In genomic region chr8:111567571-111567970, GRCm38 (mm10) we compare ENCODE assay signal across 12 mouse cellular contexts. TPM values are rescaled to one million over a fixed set of nuclear protein-coding genes. Genes with fewer than 3 reads are reported as not detected.
A peak's percentile ranks its signal among the peaks of the same experiment; 100 is the strongest.
DNase-seq lines count a peak whose midpoint lies in the region; ATAC-seq and TF ChIP-seq lines count a peak whose summit lies in the region.
"Had no signal": no experiment of that assay in that cellular context is flagged by ENCODE, and none has a peak within 500 bp of the region (broad histone marks: within the 10 kb centered on the region; RNA-seq: fewer than 3 reads in every experiment).

No protein-coding gene starts in this region.

- 84% methylated on average over 3 of the region's 3 CpGs for WGBS in forebrain, embryonic 10.5 days
- WGBS in forebrain, postnatal 0 days: 58% methylated on average over 3 of the region's 3 CpGs
- WGBS in hindbrain, postnatal 0 days: 44% methylated on average over 3 of the region's 3 CpGs
- WGBS in hindbrain, embryonic 14.5 days: 46% methylated on average over 3 of the region's 3 CpGs

- no peaks in the 10 kb centered on the region for H3K9me3 ChIP-seq in forebrain, embryonic 10.5 days
- no peaks in the 10 kb centered on the region for H3K9me3 ChIP-seq in forebrain, postnatal 0 days (ENCODE audit: low read length)
- H3K9me3 ChIP-seq in hindbrain, postnatal 0 days (ENCODE audit: low read length): no peaks in the 10 kb centered on the region
- H3K9me3 ChIP-seq in hindbrain, embryonic 14.5 days (ENCODE audit: control insufficient read depth, low read length): no peaks in the 10 kb centered on the region
- H3K9me3 ChIP-seq: neural tube, embryonic 15.5 days had no signal

- H3K27ac ChIP-seq in forebrain, embryonic 10.5 days: 0 out of 2 replicates have a peak overlapping the region, but pooled peaks have one; percentile 17
- H3K27ac ChIP-seq in forebrain, postnatal 0 days (ENCODE audit: low read depth, low read length): no peak overlapping the region
- peak overlapping the region; percentile 60; the same call in 1 of the 2 replicates for H3K27ac ChIP-seq in hindbrain, postnatal 0 days
- H3K27ac ChIP-seq in hindbrain, embryonic 14.5 days: no peak overlapping the region
- peak overlapping the region; percentile 6 for H3K27ac ChIP-seq in cortical plate, adult 2 months (ENCODE audit: insufficient read depth, low read length)
- H3K27ac ChIP-seq: heart, adult 2 months had no signal

- H3K4me2 ChIP-seq in forebrain, postnatal 0 days (ENCODE audit: low read depth): no peak overlapping the region
- H3K4me2 ChIP-seq in hindbrain, postnatal 0 days (ENCODE audit: low read depth, low read length): no peak overlapping the region
- no peak overlapping the region for H3K4me2 ChIP-seq in hindbrain, embryonic 14.5 days (replicated peaks)
- H3K4me2 ChIP-seq: neural tube, embryonic 15.5 days had no signal

- H3K4me3 ChIP-seq in forebrain, embryonic 10.5 days: no peak overlapping the region
- H3K4me3 ChIP-seq in forebrain, postnatal 0 days (ENCODE audit: low read depth, low read length): no peak overlapping the region
- no peak overlapping the region for H3K4me3 ChIP-seq in hindbrain, postnatal 0 days (ENCODE audit: low read length)
- H3K4me3 ChIP-seq in hindbrain, embryonic 14.5 days (replicated peaks; ENCODE audit: low read length): no peak overlapping the region
- H3K4me3 ChIP-seq in cortical plate, adult 2 months (ENCODE audit: insufficient read depth, low read length): no peak overlapping the region
- H3K4me3 ChIP-seq: heart, adult 2 months; neural tube, embryonic 15.5 days had no signal

- H3K9ac ChIP-seq in forebrain, postnatal 0 days: no peak overlapping the region
- H3K9ac ChIP-seq in hindbrain, postnatal 0 days (replicated peaks; ENCODE audit: low read length): no peak overlapping the region
- no peak overlapping the region for H3K9ac ChIP-seq in hindbrain, embryonic 14.5 days
- H3K9ac ChIP-seq: neural tube, embryonic 15.5 days had no signal

- peaks cover 17% of the 10 kb centered on the region for H3K36me3 ChIP-seq in forebrain, embryonic 10.5 days (replicated peaks)
- H3K36me3 ChIP-seq in forebrain, postnatal 0 days (ENCODE audit: insufficient read depth): no peaks in the 10 kb centered on the region
- H3K36me3 ChIP-seq in hindbrain, postnatal 0 days (ENCODE audit: insufficient read depth, low read length): no peaks in the 10 kb centered on the region
- no peaks in the 10 kb centered on the region for H3K36me3 ChIP-seq in hindbrain, embryonic 14.5 days (replicated peaks; ENCODE audit: control insufficient read depth, insufficient read depth)
- H3K36me3 ChIP-seq: neural tube, embryonic 15.5 days had no signal

- DNase-seq in forebrain, embryonic 10.5 days (ENCODE audit: extremely low spot score, low spot score): no peak
- no peak for DNase-seq in forebrain, postnatal 0 days
- no peak for DNase-seq in hindbrain, postnatal 0 days (ENCODE audit: low spot score)
- DNase-seq in hindbrain, embryonic 14.5 days (ENCODE audit: low spot score): no peak
- DNase-seq in cerebellum, adult 18-20 months: peak; percentile 58 to 63
- no peak for DNase-seq in ovary, adult 18-20 months (ENCODE audit: low spot score)
- DNase-seq: heart, adult 2 months; kidney, adult 8-10 months; lung, adult 18-20 months had no signal

- ATAC-seq in forebrain, postnatal 0 days: no peak
- no peak for ATAC-seq in hindbrain, postnatal 0 days
- no peak for ATAC-seq in hindbrain, embryonic 14.5 days (ENCODE audit: low FRiP score)
- ATAC-seq in erythroblast, adult 5-6 weeks (replicated peaks; ENCODE audit: low FRiP score, poor library complexity, severe bottlenecking): no peak

- peaks cover 48% of the 10 kb centered on the region for H3K4me1 ChIP-seq in forebrain, embryonic 10.5 days
- no peaks in the 10 kb centered on the region for H3K4me1 ChIP-seq in forebrain, postnatal 0 days (ENCODE audit: insufficient read depth)
- H3K4me1 ChIP-seq in hindbrain, postnatal 0 days (ENCODE audit: insufficient read depth, low read length): peaks cover 27% of the 10 kb centered on the region
- H3K4me1 ChIP-seq in hindbrain, embryonic 14.5 days (replicated peaks; ENCODE audit: control insufficient read depth, insufficient read depth, low read length): peaks cover 33% of the 10 kb centered on the region
- H3K4me1 ChIP-seq in cortical plate, adult 2 months (ENCODE audit: control insufficient read depth, insufficient read depth, low read length): peaks cover 11% of the 10 kb centered on the region; the same call in 1 of the 2 replicates

- H3K27me3 ChIP-seq in forebrain, embryonic 10.5 days (ENCODE audit: poor library complexity, severe bottlenecking): no peaks in the 10 kb centered on the region
- no peaks in the 10 kb centered on the region for H3K27me3 ChIP-seq in forebrain, postnatal 0 days (ENCODE audit: insufficient read depth, low read length)
- H3K27me3 ChIP-seq in hindbrain, postnatal 0 days (ENCODE audit: insufficient read depth, low read length): no peaks in the 10 kb centered on the region
- H3K27me3 ChIP-seq in hindbrain, embryonic 14.5 days (ENCODE audit: control insufficient read depth, insufficient read depth, low read length): no peaks in the 10 kb centered on the region
- H3K27me3 ChIP-seq: neural tube, embryonic 15.5 days had no signal

- no peak for TF ChIP-seq POLR2A in cortical plate, adult 2 months (IDR thresholded peaks at IDR 0.05; ENCODE audit: extremely low read depth, insufficient read depth, low read length)

- TF ChIP-seq CTCF in forebrain, postnatal 0 days (IDR thresholded peaks at IDR 0.05; ENCODE audit: low read depth): no peak
- TF ChIP-seq CTCF in hindbrain, postnatal 0 days (IDR thresholded peaks at IDR 0.05; ENCODE audit: low read depth): no peak
- no peak for TF ChIP-seq CTCF in cortical plate, adult 2 months (IDR thresholded peaks at IDR 0.05; ENCODE audit: extremely low read depth, insufficient read depth, low read length)

RNA-seq across cellular contexts. Expression of gene Znrf1, which starts 31.7 kb away (rescaled TPM):
- 22.8 and 25.3 TPM in 2 replicates for polyA plus RNA-seq in forebrain, embryonic 10.5 days (2016; fragmentation: Nextera tagmentation; extraction: Ambion mirVana)
- total RNA-seq in forebrain, postnatal 0 days (2014; rRNA removed): 180 and 225 TPM in 2 replicates
- 101 and 113 TPM in 2 replicates for polyA plus RNA-seq in forebrain, postnatal 0 days (2015; fragmentation: Nextera tagmentation; extraction: Ambion mirVana)
- total RNA-seq in hindbrain, postnatal 0 days (2014; rRNA removed): 193 and 194 TPM in 2 replicates
- polyA plus RNA-seq in hindbrain, postnatal 0 days (2015; fragmentation: Nextera tagmentation; extraction: Ambion mirVana): 72.2 and 76.1 TPM in 2 replicates
- 108 and 116 TPM in 2 replicates for polyA plus RNA-seq in hindbrain, embryonic 14.5 days (2014; fragmentation: Nextera tagmentation; extraction: Ambion mirVana)
- 165 and 166 TPM in 2 replicates for polyA plus RNA-seq in cortical plate, adult 2 months (2012; rRNA removed)
- total RNA-seq in erythroblast, adult 5-6 weeks (2015; ENCODE audit: low replicate concordance): 5.8 and 35.1 TPM in 2 replicates
- total RNA-seq in erythroblast, adult 5-6 weeks (2017; ENCODE audit: low replicate concordance): 7.1 and 14.6 TPM in 2 replicates

RNA-seq across cellular contexts. Expression of gene Wdr59, which starts 45.7 kb away (rescaled TPM):
- polyA plus RNA-seq in forebrain, embryonic 10.5 days (2016; fragmentation: Nextera tagmentation; extraction: Ambion mirVana): 5.0 and 5.7 TPM in 2 replicates
- total RNA-seq in forebrain, postnatal 0 days (2014; rRNA removed): 10.2 and 10.7 TPM in 2 replicates
- polyA plus RNA-seq in forebrain, postnatal 0 days (2015; fragmentation: Nextera tagmentation; extraction: Ambion mirVana): 3.5 and 6.8 TPM in 2 replicates
- 10.5 and 15.0 TPM in 2 replicates for total RNA-seq in hindbrain, postnatal 0 days (2014; rRNA removed)
- 6.4 and 6.6 TPM in 2 replicates for polyA plus RNA-seq in hindbrain, postnatal 0 days (2015; fragmentation: Nextera tagmentation; extraction: Ambion mirVana)
- polyA plus RNA-seq in hindbrain, embryonic 14.5 days (2014; fragmentation: Nextera tagmentation; extraction: Ambion mirVana): 6.5 and 6.6 TPM in 2 replicates
- 14.6 and 15.2 TPM in 2 replicates for polyA plus RNA-seq in cortical plate, adult 2 months (2012; rRNA removed)
- 1.7 and 3.1 TPM in 2 replicates for total RNA-seq in erythroblast, adult 5-6 weeks (2015; ENCODE audit: low replicate concordance)
- total RNA-seq in erythroblast, adult 5-6 weeks (2017; ENCODE audit: low replicate concordance): 2.0 and 3.3 TPM in 2 replicates

Comparison
In these comparisons a context has a peak if more than half of its experiments do, and no peak if none do; other contexts are left out.
1. H3K27ac ChIP-seq: peak in forebrain, embryonic 10.5 days (single experiment), hindbrain, postnatal 0 days (single experiment) and cortical plate, adult 2 months (single experiment); none in forebrain, postnatal 0 days (single experiment) and hindbrain, embryonic 14.5 days (single experiment).
2. DNase-seq: peak in cerebellum, adult 18-20 months (2 of 2); none in forebrain, embryonic 10.5 days (single experiment), forebrain, postnatal 0 days (single experiment), hindbrain, postnatal 0 days (single experiment), hindbrain, embryonic 14.5 days (single experiment) and ovary, adult 18-20 months (single experiment).